Mouse (Mus musculus) CH12.LX (cell line): ENCODE results near the gene Col6a6. TPM values are rescaled to one million over a fixed set of nuclear protein-coding genes. Genes with fewer than 3 reads are reported as not detected.

ENCODE experiments used
- DNase-seq: peaks from one replicate; pipeline ENCODE4 v3.0.0-alpha.2; 2013; ENCODE audit errors: extremely low read depth
- H3K27ac ChIP-seq: 2 replicates; pipeline ENCODE4 v1.5.1; 2012; ENCODE audit warnings: low read depth, mild to moderate bottlenecking, control low read depth, moderate library complexity; ENCODE audit not compliant: insufficient read depth
- H3K27me3 ChIP-seq: replicated peaks from 2 replicates; pipeline ENCODE3; 2012; ENCODE audit warnings: inconsistent platforms
- H3K36me3 ChIP-seq, 2 experiments: replicated peaks in 1 of 2; 2 replicates each; pipeline versions ENCODE3 to v1.6.1; 2012; ENCODE audit warnings: inconsistent platforms in 1 of 2, low read length in 1 of 2, mild to moderate bottlenecking in 1 of 2, mixed read lengths in 1 of 2, moderate library complexity in 1 of 2; ENCODE audit not compliant: control insufficient read depth in 1 of 2, insufficient read depth in 1 of 2
- H3K4me1 ChIP-seq, 2 experiments: 2 replicates each; pipeline ENCODE4 v1.6.1; 2012; ENCODE audit warnings: inconsistent platforms in 1 of 2, moderate library complexity in 1 of 2; ENCODE audit not compliant: insufficient read depth in 2 of 2, control insufficient read depth in 1 of 2
- H3K4me2 ChIP-seq: 2 replicates; pipeline ENCODE4 v1.6.1; 2012; ENCODE audit warnings: low read depth, mild to moderate bottlenecking, control low read depth; ENCODE audit not compliant: poor library complexity, insufficient read depth, severe bottlenecking
- H3K4me3 ChIP-seq, 3 experiments: fragments of 150-350 bp in 1 of 3; sonication (generic) in 1 of 3; replicated peaks in 1 of 3; 2 replicates each; pipeline versions ENCODE3 to v1.5.1; 2011 to 2012; ENCODE audit warnings: low read depth in 2 of 3, low read length in 2 of 3, mild to moderate bottlenecking in 2 of 3, moderate library complexity in 2 of 3, control low read depth in 1 of 3, improper control_type of control experiment in 1 of 3, inconsistent platforms in 1 of 3, mixed read lengths in 1 of 3; ENCODE audit not compliant: poor library complexity in 1 of 3
- H3K79me2 ChIP-seq: replicated peaks from 2 replicates; pipeline ENCODE4 v1.6.1; 2012; ENCODE audit warnings: mild to moderate bottlenecking, moderate library complexity; ENCODE audit not compliant: control insufficient read depth, poor library complexity, insufficient read depth, severe bottlenecking; ENCODE audit errors: extremely low read depth
- H3K9ac ChIP-seq: 2 replicates; pipeline ENCODE4 v1.6.1; 2012; ENCODE audit warnings: low read depth, mild to moderate bottlenecking, control low read depth, moderate library complexity; ENCODE audit not compliant: insufficient read depth
- H3K9me3 ChIP-seq: replicated peaks from 2 replicates; pipeline ENCODE3; 2012; ENCODE audit warnings: low read length, inconsistent platforms, mixed read lengths
- BHLHE40 ChIP-seq: IDR thresholded peaks from 2 replicates; pipeline ENCODE4 v1.6.1; 2011; ENCODE audit warnings: mild to moderate bottlenecking, low read depth, low read length, improper control_type of control experiment
- CHD2 ChIP-seq: IDR thresholded peaks from 2 replicates; pipeline ENCODE4 v1.6.1; 2011; ENCODE audit warnings: low read length, improper control_type of control experiment
- CTCF ChIP-seq, 2 experiments: IDR thresholded peaks in 1 of 2; conservative IDR thresholded peaks in 1 of 2; 2 replicates each; pipeline ENCODE4 v1.5.1; 2011 to 2012; ENCODE audit warnings: low read depth in 2 of 2, low read length in 2 of 2, improper control_type of control experiment in 1 of 2, inconsistent platforms in 1 of 2, mild to moderate bottlenecking in 1 of 2, moderate library complexity in 1 of 2
- E2F4 ChIP-seq: IDR thresholded peaks from 2 replicates; pipeline ENCODE4 v1.6.1; 2011; ENCODE audit warnings: low read depth, low read length, improper control_type of control experiment; ENCODE audit not compliant: insufficient replicate concordance
- ELF1 ChIP-seq: IDR thresholded peaks from 2 replicates; pipeline ENCODE4 v1.6.1; 2014; ENCODE audit warnings: low read depth, mild to moderate bottlenecking, inconsistent platforms, low read length, improper control_type of control experiment
- ETS1 ChIP-seq: conservative IDR thresholded peaks from 2 replicates; pipeline ENCODE4 v1.6.1; 2012; ENCODE audit warnings: low read depth, mild to moderate bottlenecking, inconsistent platforms, low read length, improper control_type of control experiment, moderate library complexity
- HCFC1 ChIP-seq: IDR thresholded peaks from 2 replicates; pipeline ENCODE4 v1.6.1; 2012; ENCODE audit warnings: low read depth, mild to moderate bottlenecking, inconsistent platforms, low read length, improper control_type of control experiment
- JUN ChIP-seq: IDR thresholded peaks from 2 replicates; pipeline ENCODE4 v1.6.1; 2011; ENCODE audit warnings: low read depth, mild to moderate bottlenecking, low read length, improper control_type of control experiment, moderate library complexity; ENCODE audit not compliant: insufficient read depth
- KAT2A ChIP-seq: IDR thresholded peaks from 2 replicates; pipeline ENCODE4 v1.6.1; 2012; ENCODE audit warnings: low read length, improper control_type of control experiment, inconsistent platforms; ENCODE audit not compliant: insufficient replicate concordance
- NRF1 ChIP-seq: IDR thresholded peaks from 2 replicates; pipeline ENCODE4 v1.6.1; 2014; ENCODE audit warnings: low read depth, mild to moderate bottlenecking, inconsistent platforms, low read length, improper control_type of control experiment, moderate library complexity
- PAX5 ChIP-seq: IDR thresholded peaks from 2 replicates; pipeline ENCODE4 v1.6.1; 2012; ENCODE audit warnings: low read length, inconsistent platforms, mixed read lengths
- POLR2AphosphoS2 ChIP-seq: IDR thresholded peaks from 2 replicates; pipeline ENCODE4 v1.6.1; 2011; ENCODE audit warnings: low read depth, low read length, improper control_type of control experiment
- RCOR1 ChIP-seq: conservative IDR thresholded peaks from 2 replicates; pipeline ENCODE4 v1.6.1; 2012; ENCODE audit warnings: low read depth, mild to moderate bottlenecking, inconsistent platforms, low read length, improper control_type of control experiment
- SIN3A ChIP-seq: IDR thresholded peaks from 2 replicates; pipeline ENCODE4 v1.6.1; 2012; ENCODE audit warnings: low read length, improper control_type of control experiment, inconsistent platforms
- TBP ChIP-seq: conservative IDR thresholded peaks from 2 replicates; pipeline ENCODE4 v1.6.1; 2011; ENCODE audit warnings: low read depth, low read length, improper control_type of control experiment
- USF1 ChIP-seq: IDR thresholded peaks from 2 replicates; pipeline ENCODE4 v1.6.1; 2014; ENCODE audit warnings: low read depth, mild to moderate bottlenecking, inconsistent platforms, low read length, improper control_type of control experiment
- USF2 ChIP-seq: conservative IDR thresholded peaks from 2 replicates; pipeline ENCODE4 v1.6.1; 2011; ENCODE audit warnings: low read depth, low read length, improper control_type of control experiment
- ZKSCAN1 ChIP-seq: IDR thresholded peaks from 2 replicates; pipeline ENCODE4 v1.6.1; 2012; ENCODE audit warnings: low read depth, inconsistent platforms, low read length, improper control_type of control experiment, borderline replicate concordance
- dilution Hi-C: fragments of 300-500 bp; cut with MboI; formaldehyde crosslinking; loops from 2 replicates; pipeline ENCODE4 v1.14.3; 2020; ENCODE audit warnings: low sequenced_read_pairs; ENCODE audit not compliant: extremely low pct_unique_long_range_greater_than_20kb, extremely low pct_ligation_motif_present
- in situ Hi-C: fragments of 300-500 bp; cut with MboI; formaldehyde crosslinking; loops from 3 replicates; pipeline ENCODE4 v1.14.3; 2019; ENCODE audit warnings: low sequenced_read_pairs, low pct_ligation_motif_present, low pct_unique_long_range_greater_than_20kb, mixed read lengths
- polyA plus RNA-seq: library from polyadenylated mRNA; unstranded; fragments of >175 nt; gene quantifications from 2 replicates; pipeline ENCODE4 v1.2.1, GENCODE M21; 2012; ENCODE audit warnings: low read depth; ENCODE audit not compliant: insufficient read length
- total RNA-seq, 2 experiments: library from RNA; depleted of rRNA; stranded (reverse); fragments of 300-350 nt in 1 of 2; fragments of >200 nt in 1 of 2; gene quantifications; 2 replicates each; pipeline ENCODE4 v1.2.3; 2012 to 2014

The Col6a6 gene
- total and polyA plus RNA-seq, 3 experiments: not detected

- H3K27ac ChIP-seq: no peak overlapping the region
- in situ Hi-C loops (no loop called here), dilution Hi-C loops (no loop called here)
- H3K4me1 ChIP-seq: no peaks in the 10 kb centered on the region
- no peaks in the 10 kb centered on the region for H3K9me3 ChIP-seq
- no peak overlapping the region for H3K4me2 ChIP-seq
- TF ChIP-seq JUN: no peak
- TF ChIP-seq USF2: no peak
- TF ChIP-seq CHD2: no peak
- TF ChIP-seq KAT2A: no peak
- TF ChIP-seq NRF1: no peak
- TF ChIP-seq CTCF (conservative IDR thresholded peaks at IDR 0.05 in 1 of 2, IDR thresholded peaks at IDR 0.05 in 1 of 2; ENCODE audit: low read depth in 2 of 2, low read length in 2 of 2): no peak
- TF ChIP-seq ZKSCAN1: no peak
- no peak for TF ChIP-seq POLR2AphosphoS2
- no peak for TF ChIP-seq USF1
- TF ChIP-seq ELF1: no peak
- no peak for TF ChIP-seq TBP
- no peak for TF ChIP-seq RCOR1
- no peak for TF ChIP-seq PAX5
- no peak for TF ChIP-seq ETS1
- TF ChIP-seq BHLHE40: no peak
- H3K9ac ChIP-seq: no peak overlapping the region
- H3K36me3 ChIP-seq: no peaks in the 10 kb centered on the region
- H3K79me2 ChIP-seq: no peaks in the 10 kb centered on the region
- DNase-seq: no peak
- H3K4me3 ChIP-seq: no peak overlapping the region
- H3K27me3 ChIP-seq: peaks cover 16% of the 10 kb centered on the region
Measured at GRCm38 (mm10) chr9:105735195-105735594, 92.8 kb downstream of the Col6a6 start.

- Histone ChIP-seq H3K4me3 (no peak overlapping the region), H3K4me2 (no peak overlapping the region), H3K9ac (no peak overlapping the region), H3K9me3 (no peaks in the 10 kb centered on the region), H3K27ac (no peak overlapping the region), H3K4me1 (no peaks in the 10 kb centered on the region), H3K79me2 (no peaks in the 10 kb centered on the region), H3K27me3 (peaks cover 19% of the 10 kb centered on the region), H3K36me3 (no peaks in the 10 kb centered on the region)
- DNase-seq: no peak
- dilution Hi-C loops: no loop called here
- in situ Hi-C loops: no loop called here
- no peak for TF ChIP-seq HCFC1
Measured at GRCm38 (mm10) chr9:105734651-105735050, 93.3 kb downstream of the Col6a6 start.

- in situ Hi-C loops: no loop called here
Measured at GRCm38 (mm10) chr9:105731976-105732375, 96.0 kb downstream of the Col6a6 start.

More at GRCm38 (mm10) chr9:105731976-105732375, 96.0 kb downstream of the Col6a6 start:
- Histone ChIP-seq H3K4me3 (no peak overlapping the region), H3K27me3 (peaks cover 18% of the 10 kb centered on the region), H3K9ac (no peak overlapping the region), H3K36me3 (no peaks in the 10 kb centered on the region), H3K79me2 (no peaks in the 10 kb centered on the region), H3K27ac (no peak overlapping the region), H3K9me3 (no peaks in the 10 kb centered on the region), H3K4me1 (no peaks in the 10 kb centered on the region), H3K4me2 (no peak overlapping the region)
- dilution Hi-C loops: no loop called here
- DNase-seq: no peak
- TF ChIP-seq KAT2A (no peak), TBP (no peak), NRF1 (no peak), SIN3A (no peak), RCOR1 (no peak), E2F4 (no peak), ZKSCAN1 (no peak)
